In genomic region chr6:39787783-39788182, GRCm38 (mm10) we compare ENCODE assay signal across 12 mouse cellular contexts. TPM values are rescaled to one million over a fixed set of nuclear protein-coding genes. Genes with fewer than 3 reads are reported as not detected.
DNase-seq lines count a peak whose midpoint lies in the region; ATAC-seq and TF ChIP-seq lines count a peak whose summit lies in the region.
"Had no signal": no experiment of that assay in that cellular context is flagged by ENCODE, and none has a peak within 500 bp of the region (broad histone marks: within the 10 kb centered on the region; RNA-seq: fewer than 3 reads in every experiment).

No protein-coding gene starts in this region.

- no peak overlapping the region for H3K27ac ChIP-seq in heart, embryonic 11.5 days (ENCODE audit: low read depth, low read length)
- H3K27ac ChIP-seq in forebrain, embryonic 12.5 days: 0 out of 2 replicates have a peak overlapping the region, but pooled peaks have one; percentile 9
- H3K27ac ChIP-seq in limb, embryonic 13.5 days: no peak overlapping the region
- H3K27ac ChIP-seq: liver, embryonic 15.5 days had no signal

- H3K9ac ChIP-seq in heart, embryonic 11.5 days (ENCODE audit: low read depth, low read length): no peak overlapping the region
- no peak overlapping the region for H3K9ac ChIP-seq in forebrain, embryonic 12.5 days
- no peak overlapping the region for H3K9ac ChIP-seq in limb, embryonic 13.5 days
- H3K9ac ChIP-seq: liver, embryonic 15.5 days had no signal

- no peaks in the 10 kb centered on the region for H3K36me3 ChIP-seq in heart, embryonic 11.5 days (ENCODE audit: control insufficient read depth, insufficient read depth, low read length)
- no peaks in the 10 kb centered on the region for H3K36me3 ChIP-seq in E14TG2a.4 (ENCODE audit: insufficient read depth, low read length)
- no peaks in the 10 kb centered on the region for H3K36me3 ChIP-seq in forebrain, embryonic 12.5 days (replicated peaks)
- H3K36me3 ChIP-seq in limb, embryonic 13.5 days: no peaks in the 10 kb centered on the region
- H3K36me3 ChIP-seq: liver, embryonic 15.5 days had no signal

- no peak for DNase-seq in heart, adult 8-10 months (ENCODE audit: low spot score)
- DNase-seq in gastrocnemius, adult 18-20 months (ENCODE audit: low spot score): no peak
- no peak for DNase-seq in kidney, postnatal 25 days
- DNase-seq in cerebellum, postnatal 36 days: no peak
- DNase-seq: adrenal gland, adult 2 months; B cell, adult 2 months; cerebellum, adult 11 months had no signal

- peak overlapping the region; percentile 16; the same call in 1 of the 2 replicates for H3K4me2 ChIP-seq in heart, embryonic 11.5 days
- H3K4me2 ChIP-seq in forebrain, embryonic 12.5 days: 0 out of 2 replicates have a peak overlapping the region, but pooled peaks have one; percentile 2
- H3K4me2 ChIP-seq in limb, embryonic 13.5 days (replicated peaks): peak overlapping the region; percentile 36
- H3K4me2 ChIP-seq: liver, embryonic 15.5 days had no signal

- H3K27me3 ChIP-seq in heart, embryonic 11.5 days (ENCODE audit: control insufficient read depth, insufficient read depth, low read length): no peaks in the 10 kb centered on the region
- H3K27me3 ChIP-seq in E14TG2a.4 (ENCODE audit: insufficient read depth, low read length): no peaks in the 10 kb centered on the region
- H3K27me3 ChIP-seq in forebrain, embryonic 12.5 days: no peaks in the 10 kb centered on the region
- 0 out of 2 replicates have a peak, but pooled peaks cover 4% of the 10 kb centered on the region for H3K27me3 ChIP-seq in limb, embryonic 13.5 days

- no peak overlapping the region for H3K4me3 ChIP-seq in heart, embryonic 11.5 days (ENCODE audit: low read depth, low read length)
- 0 out of 2 replicates have a peak overlapping the region, but pooled peaks have one; percentile 1 for H3K4me3 ChIP-seq in E14TG2a.4 (replicated peaks; ENCODE audit: low read length)
- H3K4me3 ChIP-seq in forebrain, embryonic 12.5 days (replicated peaks): no peak overlapping the region
- H3K4me3 ChIP-seq in limb, embryonic 13.5 days: no peak overlapping the region
- H3K4me3 ChIP-seq: liver, embryonic 15.5 days had no signal

- no peaks in the 10 kb centered on the region for H3K9me3 ChIP-seq in heart, embryonic 11.5 days (replicated peaks; ENCODE audit: control insufficient read depth, low read length)
- no peaks in the 10 kb centered on the region for H3K9me3 ChIP-seq in E14TG2a.4 (ENCODE audit: low read length)
- H3K9me3 ChIP-seq in forebrain, embryonic 12.5 days: no peaks in the 10 kb centered on the region
- H3K9me3 ChIP-seq in limb, embryonic 13.5 days: no peaks in the 10 kb centered on the region
- H3K9me3 ChIP-seq: liver, embryonic 15.5 days had no signal

- 12% methylated on average over 9 of the region's 9 CpGs for WGBS in heart, embryonic 11.5 days (ENCODE audit: insufficient replicate concordance)
- WGBS in forebrain, embryonic 12.5 days: 12% methylated on average over 9 of the region's 9 CpGs
- WGBS in limb, embryonic 13.5 days: 19% methylated on average over 9 of the region's 9 CpGs

- ATAC-seq in heart, embryonic 11.5 days (replicated peaks; ENCODE audit: insufficient number of reproducible peaks, low FRiP score, low TSS enrichment): no peak
- ATAC-seq in forebrain, embryonic 12.5 days (ENCODE audit: low FRiP score): peak; percentile 63; the same call in 1 of the 2 replicates
- no peak for ATAC-seq in limb, embryonic 13.5 days (ENCODE audit: low FRiP score, low read depth)

- H3K4me1 ChIP-seq in heart, embryonic 11.5 days (ENCODE audit: control insufficient read depth, insufficient read depth, low read length): no peaks in the 10 kb centered on the region
- peaks cover 10% of the 10 kb centered on the region for H3K4me1 ChIP-seq in E14TG2a.4 (replicated peaks; ENCODE audit: low read depth, low read length)
- H3K4me1 ChIP-seq in forebrain, embryonic 12.5 days: peaks cover 9% of the 10 kb centered on the region
- H3K4me1 ChIP-seq in limb, embryonic 13.5 days: peaks cover 4% of the 10 kb centered on the region; the same call in 1 of the 2 replicates
- H3K4me1 ChIP-seq: liver, embryonic 15.5 days had no signal

- no peak for TF ChIP-seq CTCF in E14TG2a.4 (conservative IDR thresholded peaks at IDR 0.05; ENCODE audit: low read length)

RNA-seq across cellular contexts. Expression of gene Mrps33, which starts 23.0 kb away (rescaled TPM):
- 215 and 220 TPM in 2 replicates for polyA plus RNA-seq in heart, embryonic 11.5 days (2014; fragmentation: Nextera tagmentation; extraction: Ambion mirVana)
- 100 to 1,000 TPM in 3 of 4 experiments, 10 to 100 TPM in 1; 91.8 to 121 (median 111) TPM for total RNA-seq in heart, adult 8-10 months (2022)
- polyA plus RNA-seq in forebrain, embryonic 12.5 days (2016; fragmentation: Nextera tagmentation; extraction: Ambion mirVana): 258 and 263 TPM in 2 replicates
- polyA plus RNA-seq in limb, embryonic 13.5 days (2015; fragmentation: Nextera tagmentation; extraction: Ambion mirVana): 197 and 205 TPM in 2 replicates
- 10 to 100 TPM; 50.8 to 55.1 TPM for total RNA-seq in gastrocnemius, adult 18-20 months (2021)
